Mouse (Mus musculus) left cerebral cortex, postnatal 36 days (tissue): ENCODE data around the gene A530064D06Rik. TPM values are rescaled to one million over a fixed set of nuclear protein-coding genes. Genes with fewer than 3 reads are reported as not detected.
"Not testable (repeated sequence)": the region's sequence is repeated elsewhere in the genome, so short reads cannot be mapped to it uniquely, and the experiment has no call there.

Source experiments
- DNase-seq, 2 experiments: peaks; one replicate each; pipeline ENCODE4 v3.0.0; 2021 to 2022; ENCODE audit warnings: low spot score in 2 of 2, mixed read lengths in 1 of 2
- intact Hi-C: fragments of 180-260 bp; cut with DNase I; formaldehyde crosslinking; loops from one replicate; pipeline ENCODE4 v1.15.1; 2025
- total RNA-seq, 2 experiments: library from RNA; stranded (reverse); gene quantifications; 2 replicates each; pipeline ENCODE4 v1.2.3; 2021

A530064D06Rik gene
- total RNA-seq = not detected

DNA sequence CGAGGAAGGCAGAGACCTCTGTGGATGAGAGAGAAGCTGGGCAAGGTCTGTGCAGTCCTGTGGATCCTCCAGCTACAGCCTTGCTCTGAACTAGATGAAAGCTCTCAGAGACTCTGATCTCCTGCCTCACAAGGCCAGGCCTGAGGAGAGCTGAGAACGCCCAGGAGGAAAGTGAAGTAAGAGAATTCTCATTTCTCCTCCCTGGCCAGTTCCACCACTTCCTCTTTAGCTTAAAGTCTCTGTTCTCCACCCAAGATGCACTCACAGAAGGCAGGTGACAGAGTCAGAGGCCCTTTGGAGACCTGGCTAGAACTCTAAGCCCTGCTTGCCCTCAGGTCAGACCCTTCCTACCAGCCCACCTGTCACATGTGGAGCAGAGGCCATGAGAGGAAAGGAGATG, at the start of gene A530064D06Rik:
Gene A530064D06Rik (minus strand): TSS at position 173 of the 400 bp plus-strand sequence.
- DNase-seq, intact Hi-C loops: not testable (repeated sequence)

GRCm38 (mm10) chr17:48215429-48215828, 48.4 kb upstream of the A530064D06Rik start:
- intact Hi-C loops = no loop called here

GRCm38 (mm10) chr17:48213511-48213910, 46.4 kb upstream of the A530064D06Rik start:
- no peak for DNase-seq
- intact Hi-C loops = no loop called here

More at GRCm38 (mm10) chr17:48215429-48215828, 48.4 kb upstream of the A530064D06Rik start:
- DNase-seq = no peak

- DNase-seq = no peak
- intact Hi-C loops = no loop called here
These were observed 45.5 kb upstream of the A530064D06Rik start for GRCm38 (mm10) chr17:48212596-48212995.

- no peak for DNase-seq
- intact Hi-C loops = no loop called here
These were observed 36.0 kb upstream of the A530064D06Rik start for GRCm38 (mm10) chr17:48203086-48203485.

DNA sequence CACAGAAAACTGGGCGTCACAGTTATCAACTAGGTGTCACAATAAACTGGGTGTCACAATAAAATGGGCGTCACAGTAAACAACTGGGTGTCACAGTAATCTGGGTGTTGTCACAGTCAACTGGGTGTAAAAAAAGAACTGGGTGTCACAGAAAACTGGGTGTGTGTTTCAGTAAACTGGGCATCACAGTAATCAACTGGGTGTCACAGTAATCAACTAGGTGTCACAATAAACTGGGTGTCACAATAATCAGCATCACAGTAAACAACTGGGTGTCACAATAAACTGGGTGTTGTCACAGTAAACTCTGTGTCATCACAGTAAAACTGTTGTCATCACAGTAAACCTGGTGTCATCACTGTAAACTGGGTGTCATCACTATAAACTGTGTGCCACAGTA, 25.3 kb upstream of the A530064D06Rik start:
- intact Hi-C loops = no loop called here

GRCm38 (mm10) chr17:48185252-48185651, 18.2 kb upstream of the A530064D06Rik start:
- no peak for DNase-seq
- intact Hi-C loops = no loop called here

More for the DNA sequence above, 25.3 kb upstream of the A530064D06Rik start:
- no peak for DNase-seq

GRCm38 (mm10) chr17:48157382-48158076, 9.5 kb downstream of the A530064D06Rik start:
- no peak for DNase-seq
- intact Hi-C loops = no loop called here

- intact Hi-C loops = loop anchor here (10.0 kb wide), 1 partner anchor 169 kb away; the partner anchor contains the start of gene B430306N03Rik
- no peak for DNase-seq
These were observed 21.0 kb downstream of the A530064D06Rik start, which contains the start of gene 9830107B12Rik for GRCm38 (mm10) chr17:48146120-48146519. 9830107B12Rik (minus strand) TSS chr17:48146268.

GRCm38 (mm10) chr17:48132810-48133209, 34.3 kb downstream of the A530064D06Rik start:
- intact Hi-C loops = no loop called here
- no peak for DNase-seq

GRCm38 (mm10) chr17:48120456-48120855, 46.6 kb downstream of the A530064D06Rik start:
- intact Hi-C loops = no loop called here
- no peak for DNase-seq

DNA sequence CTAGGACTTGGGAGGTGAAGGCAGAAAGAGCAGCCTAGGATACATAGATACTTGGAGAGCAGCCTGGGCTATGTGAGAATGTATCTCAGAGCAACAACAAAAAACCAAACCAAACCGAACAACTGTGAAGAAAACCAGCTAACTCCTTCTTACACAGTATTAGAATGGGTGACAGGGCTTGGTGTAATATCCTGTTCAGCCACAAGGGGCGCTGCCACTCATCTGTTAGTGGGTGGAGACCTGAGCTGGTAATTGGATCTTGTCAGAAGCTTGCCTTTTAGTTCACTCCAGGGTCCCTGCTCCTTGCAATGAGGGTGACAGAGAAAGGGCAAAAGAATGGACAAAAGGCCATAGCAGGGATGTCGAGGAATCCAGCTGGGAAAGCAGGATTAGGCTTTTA, 47.4 kb downstream of the A530064D06Rik start:
- intact Hi-C loops = loop anchor here (10.0 kb wide), 1 partner anchor 215 kb away; no protein-coding TSS in a partner anchor
- DNase-seq = peak; percentile 49 to 53

DNA sequence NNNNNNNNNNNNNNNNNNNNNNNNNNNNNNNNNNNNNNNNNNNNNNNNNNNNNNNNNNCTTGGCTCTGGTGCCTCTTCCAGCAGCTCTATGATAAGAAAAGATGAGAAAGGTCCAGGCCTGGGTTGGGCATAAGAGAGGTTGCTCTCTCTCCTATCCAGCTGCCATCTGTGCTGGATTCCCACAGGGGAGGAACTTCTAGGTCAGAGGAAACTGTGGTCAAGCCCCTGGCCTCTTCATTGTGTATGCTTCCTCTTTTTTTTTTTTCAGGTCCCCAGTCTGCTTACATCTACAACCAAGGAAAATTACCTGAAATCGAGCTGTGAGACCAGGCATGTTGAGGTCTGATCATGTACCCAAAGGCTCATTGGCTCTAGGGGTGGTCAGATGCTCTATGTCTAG, 48.5 kb downstream of the A530064D06Rik start:
- DNase-seq = no peak
- intact Hi-C loops = loop anchor here (10.0 kb wide), 1 partner anchor 216 kb away; no protein-coding TSS in a partner anchor

GRCm38 (mm10) chr17:48110547-48111287, 56.4 kb downstream of the A530064D06Rik start:
- intact Hi-C loops = loop anchor here (10.0 kb wide), 1 partner anchor 224 kb away; no protein-coding TSS in a partner anchor
- DNase-seq = no peak

DNA sequence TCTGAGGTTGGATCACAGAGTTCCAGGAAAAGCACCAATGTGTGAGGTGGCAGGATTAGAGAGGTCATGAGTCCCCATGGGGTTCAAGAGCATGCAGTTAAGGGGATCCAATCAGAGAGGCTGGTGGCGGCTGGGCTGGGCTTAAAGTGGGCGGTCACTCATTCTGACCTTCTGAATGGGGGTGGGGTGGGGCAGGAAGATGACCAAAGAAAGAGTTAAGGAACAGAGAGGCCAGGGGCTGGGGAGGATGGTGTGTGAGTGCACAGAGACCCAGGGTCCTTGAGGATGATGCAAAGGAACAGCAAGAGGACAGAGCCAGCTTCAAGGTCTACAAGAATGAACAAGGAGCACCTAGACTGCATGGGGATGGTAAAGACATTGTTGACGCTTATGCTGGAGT, 58.6 kb downstream of the A530064D06Rik start:
- no peak for DNase-seq
- intact Hi-C loops = no loop called here

- intact Hi-C loops = no loop called here
These were observed 59.2 kb downstream of the A530064D06Rik start for GRCm38 (mm10) chr17:48107862-48108261.

GRCm38 (mm10) chr17:48107333-48107732, 59.7 kb downstream of the A530064D06Rik start:
- no peak for DNase-seq
- intact Hi-C loops = no loop called here

More at GRCm38 (mm10) chr17:48107862-48108261, 59.2 kb downstream of the A530064D06Rik start:
- DNase-seq = no peak

GRCm38 (mm10) chr17:48100441-48101417, 66.3 kb downstream of the A530064D06Rik start:
- intact Hi-C loops = loop anchor here (1.0 to 2.0 kb wide), 2 partner anchors 228 to 307 kb away; no protein-coding TSS in a partner anchor
- peak; percentile 87 to 89 for DNase-seq

DNA sequence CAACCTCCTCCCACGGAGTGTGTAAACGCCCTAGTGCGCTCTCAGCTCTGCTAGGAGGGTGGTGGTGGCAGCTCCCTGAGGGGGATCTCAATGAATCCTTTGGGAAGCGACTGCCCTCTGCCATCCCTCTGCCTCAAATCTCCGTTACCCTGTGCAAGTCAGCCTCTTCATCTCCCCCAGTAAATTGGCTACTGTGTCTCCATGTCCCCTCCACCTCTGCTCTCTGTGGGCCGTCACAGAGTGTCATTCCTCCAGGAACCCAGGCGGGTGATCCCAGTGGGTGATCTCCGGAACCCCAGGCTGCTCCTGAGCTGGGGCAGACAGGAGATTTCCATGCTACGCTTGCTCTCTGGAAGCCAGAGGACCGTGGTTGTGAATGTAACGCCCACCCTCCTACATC, 67.8 kb downstream of the A530064D06Rik start:
- no peak for DNase-seq
- intact Hi-C loops = loop anchor here (5.0 kb wide), 1 partner anchor 177 kb away; the partner anchor contains the start of gene Foxp4
